Mouse (Mus musculus): Measurements from ENCODE around the gene Dhrs9. TPM values are rescaled to one million over a fixed set of nuclear protein-coding genes. Genes with fewer than 3 reads are reported as not detected.
"Not testable (repeated sequence)": the region's sequence is repeated elsewhere in the genome, so short reads cannot be mapped to it uniquely, and the experiment has no call there.

Gene Dhrs9
- polyA plus RNA-seq (2014; fragmentation: Nextera tagmentation; extraction: Ambion mirVana): not detected in 2 replicates

DNA sequence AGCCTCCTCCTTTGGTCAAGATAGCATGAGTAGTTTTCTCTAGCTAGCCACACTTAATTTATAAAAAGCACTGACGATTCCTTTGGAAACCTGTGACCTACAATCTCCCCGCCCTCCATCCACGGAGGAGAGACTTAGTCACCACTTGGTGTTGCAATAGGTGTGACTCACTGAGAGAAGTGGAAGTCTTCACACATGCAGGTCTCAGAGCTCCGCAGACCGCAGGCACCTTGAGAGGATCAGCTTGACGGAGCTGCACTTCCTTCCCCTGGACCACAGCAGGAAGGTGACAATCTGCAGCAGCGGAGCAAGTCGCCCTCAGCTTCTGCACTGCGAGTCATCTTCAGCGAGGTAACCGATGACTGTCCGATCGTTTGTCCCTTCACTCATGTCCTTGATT is at the start of gene Dhrs9:
Gene Dhrs9, plus strand, starts transcription at position 165 of the 400 bp plus-strand sequence.
- ATAC-seq (ENCODE audit: low FRiP score): no peak
- no peaks in the 10 kb centered on the region for H3K27me3 ChIP-seq (ENCODE audit: control insufficient read depth, insufficient read depth, low read length)
- no peaks in the 10 kb centered on the region for H3K36me3 ChIP-seq (ENCODE audit: control insufficient read depth, insufficient read depth, low read length)
- no peak within 1 kb of the TSS for H3K4me2 ChIP-seq (replicated peaks; ENCODE audit: low read depth, low read length)
- H3K27ac ChIP-seq (ENCODE audit: low read depth, low read length): no peak within 1 kb of the TSS
- H3K9me3 ChIP-seq (ENCODE audit: control insufficient read depth, low read length): no peaks in the 10 kb centered on the region
- DNase-seq (ENCODE audit: low spot score): no peak
- H3K9ac ChIP-seq (ENCODE audit: low read depth, low read length): no peak within 1 kb of the TSS
- 75% methylated on average over 13 of the region's 13 CpGs for WGBS
- H3K4me1 ChIP-seq (replicated peaks; ENCODE audit: control insufficient read depth, insufficient read depth, low read length): no peaks in the 10 kb centered on the region
- no peak within 1 kb of the TSS for H3K4me3 ChIP-seq (ENCODE audit: low read depth, low read length)

DNA sequence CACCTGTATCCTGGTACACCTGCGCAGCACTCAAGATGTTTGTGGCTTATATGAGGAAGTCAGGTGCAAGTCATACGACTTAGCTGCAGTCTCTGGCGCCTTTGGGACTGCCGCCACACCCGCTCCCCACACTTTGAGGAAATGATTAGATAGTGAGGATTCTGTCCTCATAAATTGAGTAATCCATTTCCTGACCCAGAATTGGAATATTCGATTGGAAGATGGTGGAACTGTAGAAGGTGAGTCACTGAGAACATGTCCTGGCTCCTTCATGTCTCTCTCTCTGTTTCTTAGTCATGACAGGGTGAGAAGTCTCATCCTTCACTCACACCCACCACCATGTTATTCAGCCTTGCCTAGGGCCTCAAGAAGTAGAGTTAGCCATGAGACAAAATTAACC is 48.7 kb upstream of the Dhrs9 start:
- ATAC-seq (ENCODE audit: low FRiP score); DNase-seq (ENCODE audit: low spot score); H3K4me2 ChIP-seq (replicated peaks; ENCODE audit: low read depth, low read length); H3K27ac ChIP-seq (ENCODE audit: low read depth, low read length); H3K9ac ChIP-seq (ENCODE audit: low read depth, low read length); H3K27me3 ChIP-seq (ENCODE audit: control insufficient read depth, insufficient read depth, low read length); H3K4me1 ChIP-seq (replicated peaks; ENCODE audit: control insufficient read depth, insufficient read depth, low read length); H3K9me3 ChIP-seq (ENCODE audit: control insufficient read depth, low read length); H3K4me3 ChIP-seq (ENCODE audit: low read depth, low read length); H3K36me3 ChIP-seq (ENCODE audit: control insufficient read depth, insufficient read depth, low read length): not testable (repeated sequence)
- WGBS: 92% methylated on average over 5 of the region's 6 CpGs

DNA sequence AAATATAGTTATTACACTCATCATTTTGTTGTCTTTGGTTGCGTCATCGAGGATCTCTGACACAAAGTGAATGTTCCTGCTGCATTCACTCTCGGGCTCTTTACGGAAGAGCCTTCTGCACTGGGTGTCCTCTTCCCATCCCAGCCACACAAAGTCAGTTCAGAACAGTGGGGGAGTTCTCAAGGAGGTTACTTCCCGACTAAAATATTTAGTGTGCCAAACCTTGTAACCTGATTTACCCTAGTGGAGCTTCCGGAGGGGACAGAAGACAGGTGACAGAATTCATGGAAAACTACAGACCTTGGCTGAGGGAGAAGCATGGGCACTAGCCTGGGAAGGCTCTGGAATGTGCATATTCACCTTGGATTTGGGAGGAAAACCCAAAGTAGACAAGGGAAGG is 38.7 kb upstream of the Dhrs9 start:
- H3K4me3 ChIP-seq (ENCODE audit: low read depth, low read length): no peak overlapping the region
- H3K4me1 ChIP-seq (replicated peaks; ENCODE audit: control insufficient read depth, insufficient read depth, low read length): no peaks in the 10 kb centered on the region
- H3K27ac ChIP-seq (ENCODE audit: low read depth, low read length): no peak overlapping the region
- 93% methylated on average over 6 of the region's 6 CpGs for WGBS
- ATAC-seq (ENCODE audit: low FRiP score) (no peak), DNase-seq (ENCODE audit: low spot score) (no peak)
- H3K9ac ChIP-seq (ENCODE audit: low read depth, low read length): no peak overlapping the region
- H3K36me3 ChIP-seq (ENCODE audit: control insufficient read depth, insufficient read depth, low read length): no peaks in the 10 kb centered on the region
- no peaks in the 10 kb centered on the region for H3K9me3 ChIP-seq (ENCODE audit: control insufficient read depth, low read length)
- no peaks in the 10 kb centered on the region for H3K27me3 ChIP-seq (ENCODE audit: control insufficient read depth, insufficient read depth, low read length)
- H3K4me2 ChIP-seq (replicated peaks; ENCODE audit: low read depth, low read length): no peak overlapping the region

DNA sequence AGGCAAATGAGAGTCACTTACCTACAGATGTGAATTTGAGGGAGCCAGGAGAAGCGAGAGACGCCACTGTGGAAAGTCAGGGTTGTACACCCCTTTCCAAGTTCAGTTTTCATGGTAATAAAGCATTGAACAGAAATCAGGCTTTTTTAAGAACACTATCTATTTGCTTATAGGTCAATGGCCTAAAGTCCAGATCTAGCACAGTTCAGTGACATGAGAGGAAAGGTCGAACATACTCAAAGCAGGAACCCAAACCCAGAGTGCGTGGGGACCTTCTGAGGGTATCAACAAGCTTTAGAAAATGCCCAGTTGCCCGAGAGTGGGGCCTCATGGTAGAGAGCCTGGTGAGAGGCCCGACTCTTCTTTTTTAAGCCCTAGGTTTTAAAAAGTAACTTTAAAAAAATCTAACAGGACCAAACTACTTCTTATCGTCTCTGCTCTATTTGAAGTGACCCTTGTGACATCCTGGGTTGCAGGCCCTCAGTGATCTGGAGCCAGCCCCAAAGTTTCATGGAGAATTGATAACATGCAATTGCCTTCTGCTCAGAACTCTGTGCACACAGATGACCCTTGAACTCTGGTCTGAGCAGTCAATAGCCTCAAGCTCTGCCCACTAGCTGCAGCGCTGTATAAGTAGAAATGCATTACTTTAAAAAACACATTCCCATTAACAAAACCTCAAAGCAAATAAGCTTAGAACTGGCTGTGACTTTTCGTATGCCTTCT is 37.6 kb upstream of the Dhrs9 start, which contains the start of gene Abcb11:
Gene Abcb11, minus strand, starts transcription at position 121 of the 726 bp plus-strand sequence.
- Histone ChIP-seq H3K9me3 (ENCODE audit: control insufficient read depth, low read length) (no peaks in the 10 kb centered on the region), H3K4me2 (replicated peaks; ENCODE audit: low read depth, low read length) (no peak within 1 kb of the TSS), H3K4me3 (ENCODE audit: low read depth, low read length) (no peak within 1 kb of the TSS), H3K27ac (ENCODE audit: low read depth, low read length) (no peak within 1 kb of the TSS), H3K4me1 (replicated peaks; ENCODE audit: control insufficient read depth, insufficient read depth, low read length) (no peaks in the 10 kb centered on the region), H3K9ac (ENCODE audit: low read depth, low read length) (no peak within 1 kb of the TSS), H3K27me3 (ENCODE audit: control insufficient read depth, insufficient read depth, low read length) (no peaks in the 10 kb centered on the region), H3K36me3 (ENCODE audit: control insufficient read depth, insufficient read depth, low read length) (no peaks in the 10 kb centered on the region)
- no peak for ATAC-seq (ENCODE audit: low FRiP score)
- WGBS: 84% methylated on average over 9 of the region's 9 CpGs
- DNase-seq (ENCODE audit: low spot score): no peak

GRCm38 (mm10) chr2:69355402-69355801 is 24.8 kb upstream of the Dhrs9 start:
- not testable (repeated sequence) for H3K4me2 ChIP-seq (replicated peaks; ENCODE audit: low read depth, low read length); H3K9ac ChIP-seq (ENCODE audit: low read depth, low read length); H3K27ac ChIP-seq (ENCODE audit: low read depth, low read length); H3K4me3 ChIP-seq (ENCODE audit: low read depth, low read length); DNase-seq (ENCODE audit: low spot score); H3K36me3 ChIP-seq (ENCODE audit: control insufficient read depth, insufficient read depth, low read length); H3K4me1 ChIP-seq (replicated peaks; ENCODE audit: control insufficient read depth, insufficient read depth, low read length); H3K9me3 ChIP-seq (ENCODE audit: control insufficient read depth, low read length); H3K27me3 ChIP-seq (ENCODE audit: control insufficient read depth, insufficient read depth, low read length)
- peak; percentile 100 for ATAC-seq (ENCODE audit: low FRiP score)

DNA sequence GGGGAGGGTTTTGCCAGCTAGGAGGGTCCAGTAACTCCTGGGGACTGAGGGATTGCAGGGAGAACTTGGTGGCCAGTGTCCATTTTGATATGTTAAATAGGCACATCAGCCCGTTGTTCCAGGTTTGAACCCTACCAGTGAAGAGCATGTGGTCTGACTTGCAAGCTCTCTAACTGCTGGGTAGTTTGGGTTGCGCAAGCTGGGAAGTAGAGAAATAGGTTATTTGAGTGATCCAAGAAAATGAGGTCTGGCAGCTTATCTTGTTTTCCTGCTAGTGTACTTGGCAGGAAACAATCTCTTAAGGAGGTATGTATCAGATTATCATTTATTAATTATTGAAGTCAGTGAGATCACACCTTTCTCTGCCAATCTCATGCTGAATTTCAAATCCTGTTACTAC is 15.4 kb upstream of the Dhrs9 start:
- 88% methylated on average over 2 of the region's 2 CpGs for WGBS
- Histone ChIP-seq H3K4me2 (replicated peaks; ENCODE audit: low read depth, low read length) (no peak overlapping the region), H3K9me3 (ENCODE audit: control insufficient read depth, low read length) (no peaks in the 10 kb centered on the region), H3K27ac (ENCODE audit: low read depth, low read length) (no peak overlapping the region), H3K27me3 (ENCODE audit: control insufficient read depth, insufficient read depth, low read length) (no peaks in the 10 kb centered on the region), H3K4me3 (ENCODE audit: low read depth, low read length) (no peak overlapping the region), H3K36me3 (ENCODE audit: control insufficient read depth, insufficient read depth, low read length) (no peaks in the 10 kb centered on the region), H3K9ac (ENCODE audit: low read depth, low read length) (no peak overlapping the region), H3K4me1 (replicated peaks; ENCODE audit: control insufficient read depth, insufficient read depth, low read length) (no peaks in the 10 kb centered on the region)
- no peak for ATAC-seq (ENCODE audit: low FRiP score)
- DNase-seq (ENCODE audit: low spot score): no peak

DNA sequence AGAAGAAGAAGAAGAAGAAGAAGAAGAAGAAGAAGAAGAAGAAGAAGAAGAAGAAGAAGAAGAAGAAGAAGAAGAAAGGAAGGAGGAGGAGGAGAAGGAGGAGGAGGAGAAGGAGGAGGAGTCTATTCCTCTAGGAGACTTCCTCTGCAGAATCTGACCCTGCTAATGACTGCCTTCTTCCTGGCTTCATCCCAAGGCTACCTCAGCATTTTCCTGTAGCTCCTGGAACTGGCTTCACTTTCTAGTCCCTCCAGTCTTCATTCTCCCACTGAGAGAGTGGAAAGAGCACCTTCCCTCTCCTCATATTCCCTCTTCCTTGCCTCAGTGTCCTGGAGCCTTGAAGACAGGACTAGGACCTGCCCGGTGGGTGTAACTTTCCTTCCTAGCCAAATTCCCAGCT is 15.0 kb upstream of the Dhrs9 start:
- no peaks in the 10 kb centered on the region for H3K9me3 ChIP-seq (ENCODE audit: control insufficient read depth, low read length)
- ATAC-seq (ENCODE audit: low FRiP score) (no peak), DNase-seq (ENCODE audit: low spot score) (no peak)

DNA sequence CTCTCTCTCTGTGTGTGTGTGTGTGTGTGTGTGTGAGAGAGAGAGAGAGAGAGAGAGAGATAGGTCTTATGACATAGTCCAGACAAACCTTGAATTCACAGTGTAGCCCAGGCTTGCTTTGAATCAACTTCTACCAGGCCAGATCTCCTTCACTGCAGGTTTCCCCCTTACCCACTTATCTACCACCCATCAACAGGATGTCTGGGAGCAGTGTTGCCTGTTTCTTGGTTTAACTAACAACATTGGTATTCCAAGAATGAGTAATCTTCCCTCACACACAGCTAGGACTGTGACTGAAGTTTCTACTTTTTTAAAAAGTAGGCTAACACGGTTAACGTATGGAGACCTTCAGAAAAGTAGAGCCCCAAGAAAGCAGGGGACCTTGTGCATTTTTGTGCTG is 3.5 kb upstream of the Dhrs9 start:
- DNase-seq (ENCODE audit: low spot score): no peak
- ATAC-seq (ENCODE audit: low FRiP score): no peak
- H3K4me3 ChIP-seq (ENCODE audit: low read depth, low read length): no peak overlapping the region
- no peak overlapping the region for H3K4me2 ChIP-seq (replicated peaks; ENCODE audit: low read depth, low read length)
- no peaks in the 10 kb centered on the region for H3K27me3 ChIP-seq (ENCODE audit: control insufficient read depth, insufficient read depth, low read length)
- H3K9ac ChIP-seq (ENCODE audit: low read depth, low read length): no peak overlapping the region
- 87% methylated on average over 2 of the region's 2 CpGs for WGBS
- H3K27ac ChIP-seq (ENCODE audit: low read depth, low read length): no peak overlapping the region
- H3K9me3 ChIP-seq (ENCODE audit: control insufficient read depth, low read length): no peaks in the 10 kb centered on the region
- H3K36me3 ChIP-seq (ENCODE audit: control insufficient read depth, insufficient read depth, low read length): no peaks in the 10 kb centered on the region
- H3K4me1 ChIP-seq (replicated peaks; ENCODE audit: control insufficient read depth, insufficient read depth, low read length): no peaks in the 10 kb centered on the region

More for the DNA sequence above, 15.0 kb upstream of the Dhrs9 start:
- Histone ChIP-seq H3K4me2 (replicated peaks; ENCODE audit: low read depth, low read length) (no peak overlapping the region), H3K27ac (ENCODE audit: low read depth, low read length) (no peak overlapping the region), H3K4me3 (ENCODE audit: low read depth, low read length) (no peak overlapping the region), H3K9ac (ENCODE audit: low read depth, low read length) (no peak overlapping the region), H3K4me1 (replicated peaks; ENCODE audit: control insufficient read depth, insufficient read depth, low read length) (no peaks in the 10 kb centered on the region), H3K36me3 (ENCODE audit: control insufficient read depth, insufficient read depth, low read length) (no peaks in the 10 kb centered on the region), H3K27me3 (ENCODE audit: control insufficient read depth, insufficient read depth, low read length) (no peaks in the 10 kb centered on the region)
- 100% methylated on average over 1 of the region's 1 CpGs for WGBS

DNA sequence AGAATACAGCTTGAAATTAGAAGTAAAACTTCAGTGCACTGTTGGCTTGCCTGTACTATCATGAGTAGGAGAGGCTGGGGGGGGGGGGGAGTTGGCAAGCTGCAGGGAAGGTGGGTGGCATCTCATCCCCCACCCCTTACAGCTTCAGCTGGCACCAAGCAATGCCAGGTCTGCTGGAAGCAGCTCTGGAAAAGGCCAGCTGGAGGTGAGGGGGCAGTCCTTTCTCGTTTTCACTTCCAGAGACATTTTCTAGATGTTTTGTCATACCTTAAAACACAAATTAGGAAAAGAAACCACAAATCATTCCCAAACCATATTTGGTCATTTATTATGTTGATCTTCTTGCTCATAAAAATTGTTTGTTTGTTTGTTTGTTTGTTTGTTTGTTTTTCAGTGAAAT is 444 bp upstream of the Dhrs9 start:
- DNase-seq (ENCODE audit: low spot score): no peak
- 48% methylated on average over 1 of the region's 1 CpGs for WGBS
- no peaks in the 10 kb centered on the region for H3K36me3 ChIP-seq (ENCODE audit: control insufficient read depth, insufficient read depth, low read length)
- ATAC-seq (ENCODE audit: low FRiP score): no peak
- H3K9ac ChIP-seq (ENCODE audit: low read depth, low read length): no peak overlapping the region
- H3K9me3 ChIP-seq (ENCODE audit: control insufficient read depth, low read length): no peaks in the 10 kb centered on the region
- H3K27me3 ChIP-seq (ENCODE audit: control insufficient read depth, insufficient read depth, low read length): no peaks in the 10 kb centered on the region
- no peak overlapping the region for H3K27ac ChIP-seq (ENCODE audit: low read depth, low read length)
- no peak overlapping the region for H3K4me2 ChIP-seq (replicated peaks; ENCODE audit: low read depth, low read length)
- H3K4me3 ChIP-seq (ENCODE audit: low read depth, low read length): no peak overlapping the region
- H3K4me1 ChIP-seq (replicated peaks; ENCODE audit: control insufficient read depth, insufficient read depth, low read length): no peaks in the 10 kb centered on the region

All from hindbrain, embryonic 11.5 days (tissue).